Mouse (Mus musculus) G1E (cell line): Measurements from ENCODE around the gene Strn4.

Experiments
- CTCF ChIP-seq: IDR thresholded peaks from 2 replicates; pipeline ENCODE4 v1.5.1; 2012; ENCODE audit warnings: low read depth, low read length, inconsistent platforms, mixed read lengths
- GATA1 ChIP-seq: IDR thresholded peaks from 2 replicates; pipeline ENCODE4 v1.6.1; 2012; ENCODE audit warnings: borderline replicate concordance, low read length, inconsistent platforms, mixed read lengths
- GATA2 ChIP-seq: IDR thresholded peaks from 2 replicates; pipeline ENCODE4 v1.6.1; 2012; ENCODE audit warnings: low read depth, low read length, inconsistent platforms, borderline replicate concordance
- POLR2AphosphoS5 ChIP-seq: IDR thresholded peaks from 2 replicates; pipeline ENCODE4 v1.6.1; 2012; ENCODE audit warnings: low read depth, low read length, inconsistent platforms; ENCODE audit not compliant: insufficient replicate concordance
- TAL1 ChIP-seq: conservative IDR thresholded peaks from 2 replicates; pipeline ENCODE4 v1.6.1; 2012; ENCODE audit warnings: low read depth, low read length, inconsistent platforms, mixed read lengths

GRCm38 (mm10) chr7:16808647-16809046 lies 7.0 kb upstream of the Strn4 start:
- TF ChIP-seq GATA1 (no peak), CTCF (no peak), POLR2AphosphoS5 (no peak), TAL1 (no peak), GATA2 (no peak)
